Mouse (Mus musculus): ENCODE results near the gene Slc7a12. TPM values are rescaled to one million over a fixed set of nuclear protein-coding genes. Genes with fewer than 3 reads are reported as not detected.

Slc7a12 gene
- not detected for total RNA-seq (2021)

GRCm38 (mm10) chr3:14480397-14480796 lies at the start of gene Slc7a12:
Gene Slc7a12 (plus strand): TSS chr3:14480697.
- DNase-seq: no peak

- no peak for DNase-seq
These were observed 48.1 kb upstream of the Slc7a12 start for GRCm38 (mm10) chr3:14432381-14432780.

GRCm38 (mm10) chr3:14446015-14446414 lies 34.5 kb upstream of the Slc7a12 start:
- no peak for DNase-seq

DNA sequence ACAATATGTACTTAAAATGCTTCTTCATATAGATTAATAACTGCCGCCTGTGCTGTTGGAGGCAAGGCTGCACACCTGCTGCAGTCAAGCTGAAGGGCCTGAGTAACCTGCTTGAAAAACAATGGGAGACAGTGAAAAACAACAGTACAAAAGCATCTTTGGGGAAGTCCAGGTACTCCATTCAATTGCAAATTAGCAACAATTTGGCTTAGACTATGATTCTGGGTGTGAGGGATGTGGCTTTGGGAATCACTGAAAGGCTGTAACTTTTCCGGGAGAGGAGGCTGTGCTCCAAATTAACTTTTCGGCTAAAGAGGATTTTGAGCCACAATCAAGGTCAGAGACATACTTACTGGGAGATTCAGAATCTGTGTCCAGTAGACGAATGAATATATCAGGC lies 33.8 kb upstream of the Slc7a12 start:
- DNase-seq: no peak

Other genes starting within 250 kb of the Slc7a12 start
- gene 1810022K09Rik, start 130.6 kb downstream of the Slc7a12 start, total RNA-seq (2021): 100 to 1,000 TPM; 103 to 119 TPM
- gene Car13, start 161.0 kb downstream of the Slc7a12 start, total RNA-seq (2021): 1 to 10 TPM; 1.2 to 1.8 TPM

Data from heart, postnatal 4 days (tissue).